Comparison of ENCODE assay signal across 20 mouse cellular contexts in genomic region chr7:45386077-45386476, GRCm38 (mm10). TPM values are rescaled to one million over a fixed set of nuclear protein-coding genes. Genes with fewer than 3 reads are reported as not detected.
DNase-seq lines count a peak whose midpoint lies in the region; ATAC-seq and TF ChIP-seq lines count a peak whose summit lies in the region.
"Had no signal": no experiment of that assay in that cellular context is flagged by ENCODE, and none has a peak within 500 bp of the region (broad histone marks: within the 10 kb centered on the region; RNA-seq: fewer than 3 reads in every experiment).

No protein-coding gene starts in this region.

- no peak overlapping the region for H3K27ac ChIP-seq in hindbrain, postnatal 0 days
- no peak overlapping the region for H3K27ac ChIP-seq in hindbrain, embryonic 12.5 days
- no peak overlapping the region for H3K27ac ChIP-seq in lung, embryonic 14.5 days (ENCODE audit: low read depth)
- H3K27ac ChIP-seq: embryonic facial prominence, embryonic 12.5 days; heart, embryonic 13.5 days; hindbrain, embryonic 10.5 days; limb, embryonic 13.5 days; lung, embryonic 15.5 days; neural tube, embryonic 13.5 days had no signal

- no peak overlapping the region for H3K4me2 ChIP-seq in hindbrain, postnatal 0 days (ENCODE audit: low read depth, low read length)
- H3K4me2 ChIP-seq in hindbrain, embryonic 12.5 days (replicated peaks), result no peak overlapping the region
- no peak overlapping the region for H3K4me2 ChIP-seq in lung, embryonic 14.5 days
- H3K4me2 ChIP-seq: embryonic facial prominence, embryonic 12.5 days; heart, embryonic 13.5 days; limb, embryonic 13.5 days; lung, embryonic 15.5 days; neural tube, embryonic 13.5 days had no signal

- H3K4me1 ChIP-seq in hindbrain, postnatal 0 days (ENCODE audit: insufficient read depth, low read length), result no peaks in the 10 kb centered on the region
- no peaks in the 10 kb centered on the region for H3K4me1 ChIP-seq in hindbrain, embryonic 12.5 days
- no peaks in the 10 kb centered on the region for H3K4me1 ChIP-seq in lung, embryonic 14.5 days (ENCODE audit: insufficient read depth)
- no peaks in the 10 kb centered on the region for H3K4me1 ChIP-seq in lung, adult 2 months (ENCODE audit: control insufficient read depth, insufficient read depth, low read length)
- H3K4me1 ChIP-seq: embryonic facial prominence, embryonic 12.5 days; hindbrain, embryonic 10.5 days; limb, embryonic 13.5 days; lung, embryonic 15.5 days; neural tube, embryonic 13.5 days had no signal

- no peaks in the 10 kb centered on the region for H3K27me3 ChIP-seq in hindbrain, postnatal 0 days (ENCODE audit: insufficient read depth, low read length)
- no peaks in the 10 kb centered on the region for H3K27me3 ChIP-seq in hindbrain, embryonic 12.5 days
- H3K27me3 ChIP-seq in lung, embryonic 14.5 days (ENCODE audit: insufficient read depth, low read length), result no peaks in the 10 kb centered on the region
- H3K27me3 ChIP-seq: embryonic facial prominence, embryonic 12.5 days; heart, embryonic 13.5 days; limb, embryonic 13.5 days; lung, embryonic 15.5 days; megakaryocyte, embryonic 14.5 days; neural tube, embryonic 13.5 days had no signal

- 97% methylated on average over 3 of the region's 3 CpGs for WGBS in hindbrain, postnatal 0 days
- 87% methylated on average over 3 of the region's 3 CpGs for WGBS in hindbrain, embryonic 12.5 days
- WGBS in lung, embryonic 14.5 days, result 86% methylated on average over 3 of the region's 3 CpGs
- WGBS in lung, adult 2 months, result 90% methylated on average over 3 of the region's 3 CpGs

- TF ChIP-seq CTCF in hindbrain, postnatal 0 days (IDR thresholded peaks at IDR 0.05; ENCODE audit: low read depth), result peak; percentile 35
- peak; percentile 47 for TF ChIP-seq CTCF in lung, embryonic 14.5 days (IDR thresholded peaks at IDR 0.05; ENCODE audit: low read depth)
- TF ChIP-seq CTCF in lung, adult 2 months (IDR thresholded peaks at IDR 0.05; ENCODE audit: insufficient read depth, low read length), result no peak

- peak; percentile 48 for DNase-seq in embryo, embryonic 10.5 days (ENCODE audit: low spot score)
- DNase-seq in embryo, embryonic 9.5 days (ENCODE audit: extremely low spot score), result no peak
- peak; percentile 20 for DNase-seq in hindbrain, postnatal 0 days (ENCODE audit: low spot score)
- peak; percentile 34 for DNase-seq in lung, embryonic 14.5 days
- DNase-seq in lung, adult 2 months, result no peak
- no peak for DNase-seq in adrenal gland, postnatal 14 days
- DNase-seq in urinary bladder, postnatal 14 days (ENCODE audit: low spot score), result no peak
- DNase-seq: adrenal gland, adult 2 months; cerebellum, adult 8-10 months; kidney, adult 8-10 months had no signal

- no peak for ATAC-seq in hindbrain, postnatal 0 days
- ATAC-seq in hindbrain, embryonic 12.5 days (ENCODE audit: low FRiP score), result no peak
- no peak for ATAC-seq in lung, embryonic 14.5 days (ENCODE audit: insufficient read depth)

- H3K9ac ChIP-seq in hindbrain, postnatal 0 days (replicated peaks; ENCODE audit: low read length), result no peak overlapping the region
- H3K9ac ChIP-seq in hindbrain, embryonic 12.5 days, result no peak overlapping the region
- H3K9ac ChIP-seq in lung, embryonic 14.5 days, result no peak overlapping the region
- H3K9ac ChIP-seq: embryonic facial prominence, embryonic 12.5 days; heart, embryonic 13.5 days; limb, embryonic 13.5 days; lung, embryonic 15.5 days; neural tube, embryonic 13.5 days had no signal

- H3K4me3 ChIP-seq in hindbrain, postnatal 0 days (ENCODE audit: low read length), result no peak overlapping the region
- H3K4me3 ChIP-seq in hindbrain, embryonic 12.5 days, result no peak overlapping the region
- H3K4me3 ChIP-seq in lung, embryonic 14.5 days (ENCODE audit: low read depth, low read length), result no peak overlapping the region
- H3K4me3 ChIP-seq in lung, adult 2 months (replicated peaks; ENCODE audit: extremely low read depth, low read depth, low read length), result no peak overlapping the region
- H3K4me3 ChIP-seq: embryonic facial prominence, embryonic 12.5 days; heart, embryonic 13.5 days; hindbrain, embryonic 10.5 days; limb, embryonic 13.5 days; lung, embryonic 15.5 days; megakaryocyte, embryonic 14.5 days; neural tube, embryonic 13.5 days had no signal

- peaks cover 95% of the 10 kb centered on the region for H3K36me3 ChIP-seq in hindbrain, postnatal 0 days (ENCODE audit: insufficient read depth, low read length)
- peaks cover 96% of the 10 kb centered on the region for H3K36me3 ChIP-seq in hindbrain, embryonic 12.5 days
- peaks cover 100% of the 10 kb centered on the region for H3K36me3 ChIP-seq in lung, embryonic 14.5 days (ENCODE audit: insufficient read depth)

- no peak for TF ChIP-seq POLR2A in lung, adult 2 months (IDR thresholded peaks at IDR 0.05; ENCODE audit: borderline replicate concordance, extremely low read depth, low read depth, low read length)

- no peaks in the 10 kb centered on the region for H3K9me3 ChIP-seq in hindbrain, postnatal 0 days (ENCODE audit: low read length)
- H3K9me3 ChIP-seq in hindbrain, embryonic 12.5 days (replicated peaks), result no peaks in the 10 kb centered on the region
- no peaks in the 10 kb centered on the region for H3K9me3 ChIP-seq in lung, embryonic 14.5 days (ENCODE audit: low read depth, low read length)
- H3K9me3 ChIP-seq: embryonic facial prominence, embryonic 12.5 days; heart, embryonic 13.5 days; hindbrain, embryonic 10.5 days; limb, embryonic 13.5 days; lung, embryonic 15.5 days; megakaryocyte, embryonic 14.5 days; neural tube, embryonic 13.5 days had no signal

RNA-seq across cellular contexts. Expression of gene Snrnp70, which starts 9.5 kb away (rescaled TPM):
- total RNA-seq in hindbrain, postnatal 0 days (2014; rRNA removed), result 228 and 240 TPM in 2 replicates
- polyA plus RNA-seq in hindbrain, postnatal 0 days (2015; fragmentation: Nextera tagmentation; extraction: Ambion mirVana), result 143 and 145 TPM in 2 replicates
- polyA plus RNA-seq in hindbrain, embryonic 12.5 days (2016; fragmentation: Nextera tagmentation; extraction: Ambion mirVana), result 285 and 300 TPM in 2 replicates
- polyA plus RNA-seq in lung, embryonic 14.5 days (2014; fragmentation: Nextera tagmentation; extraction: Ambion mirVana), result 74.0 and 88.2 TPM in 2 replicates
- polyA plus RNA-seq in lung, adult 2 months (2012; rRNA removed), result 240 and 319 TPM in 2 replicates
- total RNA-seq in adrenal gland, postnatal 14 days (2021), result 265 and 280 TPM in 2 replicates

RNA-seq across cellular contexts. Expression of gene Lin7b, which starts 15.7 kb away (rescaled TPM):
- 87.4 and 94.2 TPM in 2 replicates for total RNA-seq in hindbrain, postnatal 0 days (2014; rRNA removed)
- polyA plus RNA-seq in hindbrain, postnatal 0 days (2015; fragmentation: Nextera tagmentation; extraction: Ambion mirVana), result 69.3 and 76.1 TPM in 2 replicates
- polyA plus RNA-seq in hindbrain, embryonic 12.5 days (2016; fragmentation: Nextera tagmentation; extraction: Ambion mirVana), result 2.9 and 3.8 TPM in 2 replicates
- 0.30 and 0.87 TPM in 2 replicates for polyA plus RNA-seq in lung, embryonic 14.5 days (2014; fragmentation: Nextera tagmentation; extraction: Ambion mirVana)
- polyA plus RNA-seq in lung, adult 2 months (2012; rRNA removed), result 1.4 and 2.2 TPM in 2 replicates
- 1.2 and 1.4 TPM in 2 replicates for total RNA-seq in adrenal gland, postnatal 14 days (2021)

RNA-seq across cellular contexts. Expression of gene Ppfia3, which starts 19.3 kb away (rescaled TPM):
- total RNA-seq in hindbrain, postnatal 0 days (2014; rRNA removed), result 91.9 and 107 TPM in 2 replicates
- 25.5 and 26.7 TPM in 2 replicates for polyA plus RNA-seq in hindbrain, postnatal 0 days (2015; fragmentation: Nextera tagmentation; extraction: Ambion mirVana)
- 15.6 and 16.2 TPM in 2 replicates for polyA plus RNA-seq in hindbrain, embryonic 12.5 days (2016; fragmentation: Nextera tagmentation; extraction: Ambion mirVana)
- polyA plus RNA-seq in lung, embryonic 14.5 days (2014; fragmentation: Nextera tagmentation; extraction: Ambion mirVana), result 3.1 and 3.2 TPM in 2 replicates
- 1.2 and 3.7 TPM in 2 replicates for polyA plus RNA-seq in lung, adult 2 months (2012; rRNA removed)
- total RNA-seq in adrenal gland, postnatal 14 days (2021), result 2.1 and 2.4 TPM in 2 replicates

RNA-seq across cellular contexts. Expression of gene Kcna7, which starts 19.4 kb away (rescaled TPM):
- total RNA-seq in hindbrain, postnatal 0 days (2014; rRNA removed), result 0.52 TPM in 1 of 2 replicates, not detected in the other
- not detected in 2 replicates for polyA plus RNA-seq in hindbrain, postnatal 0 days (2015; fragmentation: Nextera tagmentation; extraction: Ambion mirVana)
- not detected in 2 replicates for polyA plus RNA-seq in hindbrain, embryonic 12.5 days (2016; fragmentation: Nextera tagmentation; extraction: Ambion mirVana)
- 0.08 TPM in 1 of 2 replicates, not detected in the other for polyA plus RNA-seq in lung, embryonic 14.5 days (2014; fragmentation: Nextera tagmentation; extraction: Ambion mirVana)
- 0.23 and 2.3 TPM in 2 replicates for polyA plus RNA-seq in lung, adult 2 months (2012; rRNA removed)
- not detected in 2 replicates for total RNA-seq in adrenal gland, postnatal 14 days (2021)
- total RNA-seq: adrenal gland, adult 2 months had no signal
- polyA plus RNA-seq: adrenal gland, adult 2 months; embryonic facial prominence, embryonic 12.5 days; hindbrain, embryonic 10.5 days; limb, embryonic 13.5 days; lung, embryonic 15.5 days; neural tube, embryonic 13.5 days; small intestine, adult 2 months; stomach, embryonic 14.5 days had no signal

RNA-seq across cellular contexts. Expression of gene Ntf5, which starts 27.4 kb away (rescaled TPM):
- 0.16 TPM in 1 of 2 replicates, not detected in the other for total RNA-seq in hindbrain, postnatal 0 days (2014; rRNA removed)
- 0.14 and 0.16 TPM in 2 replicates for polyA plus RNA-seq in hindbrain, postnatal 0 days (2015; fragmentation: Nextera tagmentation; extraction: Ambion mirVana)
- 1.2 and 1.3 TPM in 2 replicates for polyA plus RNA-seq in hindbrain, embryonic 12.5 days (2016; fragmentation: Nextera tagmentation; extraction: Ambion mirVana)
- 1.9 and 2.2 TPM in 2 replicates for polyA plus RNA-seq in lung, embryonic 14.5 days (2014; fragmentation: Nextera tagmentation; extraction: Ambion mirVana)
- polyA plus RNA-seq in lung, adult 2 months (2012; rRNA removed), result 4.6 and 4.8 TPM in 2 replicates
- total RNA-seq in adrenal gland, postnatal 14 days (2021), result not detected in 2 replicates
- total RNA-seq: adrenal gland, adult 2 months had no signal
- polyA plus RNA-seq: adrenal gland, adult 2 months; neural tube, embryonic 13.5 days had no signal

Comparison
In these comparisons a context has a peak if more than half of its experiments do, and no peak if none do; other contexts are left out.
1. DNase-seq: peak in embryo, embryonic 10.5 days (single experiment), hindbrain, postnatal 0 days (single experiment) and lung, embryonic 14.5 days (single experiment); none in embryo, embryonic 9.5 days (single experiment), lung, adult 2 months (single experiment), adrenal gland, postnatal 14 days (single experiment) and urinary bladder, postnatal 14 days (single experiment).
2. RNA of gene Lin7b, which starts 15.7 kb away (polyA plus RNA-seq): 69.3 to 76.1 TPM in hindbrain, postnatal 0 days; 2.9 to 3.8 TPM in hindbrain, embryonic 12.5 days, 1.4 to 2.2 TPM in lung, adult 2 months and 0.30 to 0.87 TPM in lung, embryonic 14.5 days; every median in the first group is over 10 times any median in the second.